Mouse (Mus musculus) ovary, postnatal 10 days (tissue): ENCODE results near the gene Foxn4.

ENCODE experiments used
- DNase-seq: peaks from one replicate; pipeline ENCODE4 v3.0.0; 2022; ENCODE audit warnings: low spot score

Gene Foxn4

DNA sequence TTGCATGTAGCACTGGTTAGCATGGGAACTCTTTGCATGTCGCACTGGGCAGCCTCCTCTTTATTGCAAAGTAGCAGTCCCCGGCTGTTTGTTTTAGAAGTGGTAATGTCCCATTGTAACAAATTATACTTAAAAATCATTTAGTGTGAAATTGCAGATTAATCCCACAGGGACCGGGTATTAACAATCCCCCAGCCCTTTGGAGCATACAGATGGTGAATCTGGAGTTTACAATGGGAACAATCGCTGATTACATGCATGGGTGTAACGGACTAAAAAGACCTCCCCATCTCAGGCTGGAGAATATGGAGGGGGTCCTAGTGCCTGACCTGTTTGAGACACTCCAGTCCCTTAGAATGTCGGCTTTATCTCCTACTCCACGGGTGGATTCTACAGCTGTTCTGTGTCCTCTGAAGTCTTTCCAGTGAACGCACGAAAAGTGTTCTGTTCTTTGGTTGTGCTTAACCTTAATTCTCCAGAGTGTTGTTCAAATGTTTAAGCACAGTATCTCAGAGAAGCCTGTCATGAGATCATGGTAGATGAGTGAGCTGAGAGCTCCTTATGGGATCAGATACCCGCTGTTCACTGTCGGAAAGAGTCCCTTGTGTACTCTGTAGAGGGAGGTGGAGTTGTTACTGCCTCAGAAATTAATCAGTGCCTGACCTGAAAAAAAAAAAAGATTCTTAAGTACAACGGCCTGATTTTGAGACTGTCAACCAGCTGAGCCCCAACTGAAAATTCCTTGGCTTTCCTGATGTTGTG lies 6.0 kb upstream of the Foxn4 start:
- no peak for DNase-seq

- no peak for DNase-seq
Measured at GRCm38 (mm10) chr5:114275991-114276390, 2.4 kb upstream of the Foxn4 start.

GRCm38 (mm10) chr5:114275339-114275738 lies 1.7 kb upstream of the Foxn4 start:
- no peak for DNase-seq

DNA sequence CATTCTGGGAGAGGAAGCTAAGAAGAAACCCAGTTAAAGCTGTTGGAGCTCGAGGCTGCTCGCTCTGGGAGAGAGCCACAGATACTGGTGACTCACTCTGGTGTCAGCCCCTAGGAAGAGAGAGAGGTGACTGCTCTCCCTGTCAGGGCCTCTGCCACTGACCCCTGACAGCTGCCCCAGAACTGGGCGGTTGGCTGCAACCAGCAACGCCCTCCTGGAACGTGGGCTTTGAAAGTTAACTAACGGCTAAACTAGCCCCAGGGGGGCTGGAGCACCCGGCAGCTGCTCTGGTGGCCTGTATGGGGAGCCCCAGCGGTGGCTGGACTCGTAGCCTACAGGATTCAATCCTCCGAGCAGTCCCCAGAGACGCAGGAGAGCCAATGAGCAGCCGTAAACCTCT lies 3.6 kb downstream of the Foxn4 start:
- DNase-seq: no peak

DNA sequence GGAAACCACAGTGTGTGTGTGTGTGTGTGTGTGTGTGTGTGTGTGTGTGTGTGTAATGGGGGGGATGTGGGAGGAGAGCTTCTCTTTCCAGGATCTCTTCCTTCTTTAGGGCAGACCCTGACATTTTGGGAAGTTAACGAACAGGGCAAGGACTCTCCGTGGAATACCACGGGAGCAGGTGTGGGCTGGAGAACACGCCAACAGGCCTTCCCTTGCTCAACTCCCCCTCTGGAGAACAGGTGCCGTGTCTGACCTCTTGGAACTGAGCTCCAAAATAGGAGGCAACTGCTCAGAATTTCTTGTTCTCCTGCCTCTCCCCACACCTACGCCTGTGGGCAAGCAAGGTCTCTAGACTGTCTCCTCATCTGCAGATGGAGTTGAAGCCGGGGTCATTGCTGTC lies 4.1 kb downstream of the Foxn4 start:
- no peak for DNase-seq

DNA sequence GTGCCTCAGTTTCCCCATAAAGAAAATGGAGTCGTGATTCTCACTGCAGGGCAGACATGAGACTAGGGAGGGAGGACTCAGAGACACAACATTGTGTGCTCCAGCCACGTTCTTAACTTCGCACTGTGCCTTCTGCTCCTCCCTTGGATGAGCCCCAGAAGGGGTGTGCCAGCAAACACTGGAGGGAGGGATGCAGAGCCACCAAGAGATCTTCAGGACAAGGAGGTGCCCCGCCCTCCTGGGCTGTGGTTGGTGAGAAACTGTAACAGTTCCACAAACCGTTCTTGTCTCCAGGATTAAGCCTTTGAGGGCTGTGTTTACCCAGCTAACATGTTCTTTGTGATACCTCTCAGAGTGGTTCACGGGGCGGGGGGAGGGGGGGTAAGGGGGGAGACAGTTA lies 5.0 kb downstream of the Foxn4 start:
- DNase-seq: no peak

- DNase-seq: no peak
Measured at GRCm38 (mm10) chr5:114264791-114265190, 8.8 kb downstream of the Foxn4 start.

DNA sequence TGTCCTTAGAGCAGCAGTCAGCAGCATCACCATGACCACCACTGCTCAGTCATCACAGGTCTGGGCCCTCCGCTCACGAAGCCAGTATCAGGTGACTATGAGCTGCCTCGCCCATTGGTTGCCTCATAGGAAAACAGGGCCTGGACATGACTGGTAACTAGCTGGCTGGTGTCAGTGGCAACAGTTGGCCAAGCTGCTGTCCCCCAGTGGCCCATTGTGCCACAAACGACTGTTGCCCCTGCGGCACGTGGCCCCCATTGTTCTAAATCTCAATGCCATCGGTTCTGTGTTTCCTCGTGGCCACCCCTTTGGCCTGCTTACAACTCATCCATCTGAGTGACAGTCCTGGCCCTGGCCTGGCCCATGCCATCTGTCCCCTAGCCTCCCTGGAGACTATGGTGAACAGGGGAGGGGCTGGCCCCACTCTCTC lies 9.6 kb downstream of the Foxn4 start:
- no peak for DNase-seq

DNA sequence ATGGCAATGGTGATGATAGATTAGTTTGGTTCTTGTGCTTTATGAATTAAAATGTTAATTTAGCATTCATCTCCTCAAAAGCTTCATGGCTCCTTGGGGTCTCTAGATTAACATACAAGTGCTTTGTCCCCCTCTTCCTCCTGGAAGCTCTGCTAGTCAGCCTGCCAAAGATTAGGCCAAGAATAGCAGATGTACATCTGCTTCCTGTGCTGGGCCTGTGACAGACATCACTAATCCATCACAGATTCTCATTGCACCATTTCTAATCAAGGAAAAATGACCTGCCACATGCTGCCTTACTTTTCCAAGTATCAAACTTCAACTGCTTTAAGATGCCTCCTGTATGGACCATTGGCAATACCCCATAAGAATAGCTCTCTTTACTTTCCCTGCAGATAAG lies 12.1 kb downstream of the Foxn4 start:
- DNase-seq: no peak

- DNase-seq: no peak
Measured at GRCm38 (mm10) chr5:114259495-114259894, 14.1 kb downstream of the Foxn4 start.

GRCm38 (mm10) chr5:114248174-114248589 lies 25.4 kb downstream of the Foxn4 start:
- peak; percentile 36 for DNase-seq

- DNase-seq: no peak
Measured at GRCm38 (mm10) chr5:114246465-114246864, 27.1 kb downstream of the Foxn4 start.

DNA sequence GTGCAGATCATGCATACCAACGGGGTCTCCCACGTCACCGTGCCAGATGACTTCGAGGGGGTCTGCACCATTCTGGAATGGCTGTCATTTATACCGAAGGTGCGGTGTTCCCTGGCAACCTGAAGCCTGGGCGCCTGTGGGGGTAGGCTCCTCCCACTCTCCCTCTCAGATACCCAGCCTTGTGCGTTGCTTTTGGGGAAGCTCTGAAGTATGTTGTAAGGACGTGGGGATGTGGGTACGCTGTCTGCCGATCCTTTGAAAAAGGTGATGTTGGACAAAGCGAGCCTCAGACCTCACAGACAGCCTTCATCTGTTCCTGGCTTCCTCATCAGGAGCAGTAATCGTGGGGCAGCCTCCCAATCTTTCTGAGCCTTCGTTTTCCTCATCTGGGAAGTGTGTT lies 33.9 kb downstream of the Foxn4 start:
- no peak for DNase-seq

DNA sequence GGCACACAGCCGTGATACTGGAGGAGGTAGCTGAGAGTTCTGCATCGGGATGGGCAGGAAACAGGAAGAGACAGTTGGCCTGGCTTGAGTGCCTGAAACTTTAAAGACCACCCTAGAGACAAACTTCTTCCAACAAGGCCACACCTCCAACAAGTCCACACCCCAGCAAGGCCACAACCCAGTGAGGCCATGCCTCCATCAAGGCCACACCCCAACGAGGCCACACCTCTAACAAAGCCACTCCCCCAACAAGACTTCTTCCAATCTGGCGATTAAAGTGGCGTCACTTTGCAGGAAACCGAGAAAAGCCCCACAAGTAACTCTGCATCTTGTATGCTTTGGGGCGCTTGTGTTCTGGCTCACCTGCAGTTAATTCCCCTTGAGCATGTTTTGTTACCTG lies 34.7 kb downstream of the Foxn4 start:
- DNase-seq: no peak

GRCm38 (mm10) chr5:114228901-114229300 lies 44.7 kb downstream of the Foxn4 start:
- DNase-seq: no peak

GRCm38 (mm10) chr5:114226051-114226450 lies 47.6 kb downstream of the Foxn4 start:
- DNase-seq: no peak

DNA sequence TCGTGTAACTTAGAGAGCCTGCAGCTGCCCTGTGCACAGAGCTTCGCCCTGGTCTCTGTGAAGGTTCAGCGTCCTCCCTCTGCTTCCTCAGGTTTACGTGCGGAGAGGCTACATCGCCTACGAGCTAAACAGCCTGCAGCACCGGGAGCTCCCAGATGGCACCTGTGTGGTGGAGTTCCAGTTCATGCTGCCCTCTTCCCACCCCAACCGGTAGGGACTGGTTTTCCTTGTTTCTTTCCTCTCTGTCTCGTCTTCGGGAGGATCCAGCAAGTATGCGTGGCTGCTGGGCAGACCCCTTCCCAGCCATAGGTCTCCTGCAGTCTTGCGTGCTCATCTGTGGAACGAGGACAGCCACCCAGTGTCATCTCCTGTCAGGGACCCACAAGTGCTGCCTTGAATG lies 54.8 kb downstream of the Foxn4 start:
- DNase-seq: no peak

- DNase-seq: no peak
Measured at GRCm38 (mm10) chr5:114213183-114213582, 60.4 kb downstream of the Foxn4 start.

DNA sequence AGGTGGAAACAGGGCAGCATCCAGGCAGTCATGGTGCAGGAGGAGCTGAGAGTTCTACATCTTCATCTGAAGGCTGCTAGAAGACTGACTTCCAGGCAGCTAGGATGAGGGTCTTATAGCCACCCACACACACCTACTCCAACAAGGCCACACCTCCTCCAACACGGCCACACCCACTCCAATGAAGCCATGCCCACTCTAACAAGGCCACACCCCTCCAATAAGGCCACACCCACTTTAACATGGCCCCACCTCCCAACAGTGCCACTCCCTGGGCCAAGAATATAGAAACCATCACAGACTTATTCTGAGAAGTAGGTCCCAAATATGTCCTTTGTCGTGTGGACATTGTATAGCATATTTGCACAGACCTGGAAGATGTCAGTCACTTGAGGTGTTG lies 67.4 kb downstream of the Foxn4 start:
- no peak for DNase-seq
